Mouse (Mus musculus) lung, postnatal 0 days (tissue): ENCODE results near the gene Cfap161.

Experiments used
- CTCF ChIP-seq: IDR thresholded peaks from 2 replicates; pipeline ENCODE4 v1.5.1; 2016; ENCODE audit warnings: antibody characterized with exemption, mild to moderate bottlenecking
- EP300 ChIP-seq: IDR thresholded peaks from 2 replicates; pipeline ENCODE4 v1.6.1; 2016; ENCODE audit warnings: antibody characterized with exemption, mild to moderate bottlenecking, control low read depth

GRCm38 (mm10) chr7:83802007-83802406 is 7.3 kb upstream of the Cfap161 start:
- TF ChIP-seq CTCF (no peak), EP300 (no peak)
